Mouse (Mus musculus): ENCODE data around the gene Spesp1. TPM values are rescaled to one million over a fixed set of nuclear protein-coding genes. Genes with fewer than 3 reads are reported as not detected.

Gene Spesp1
- 0.07 TPM in 1 of 2 replicates, not detected in the other for polyA plus RNA-seq (2012; rRNA removed)

GRCm38 (mm10) chr9:62281991-62282390, at the start of gene Spesp1:
Gene Spesp1, minus strand, starts transcription at chr9:62282208.
- Histone ChIP-seq H3K4me3 (ENCODE audit: control insufficient read depth, insufficient read depth, low read length) (no peak within 1 kb of the TSS), H3K4me1 (replicated peaks; ENCODE audit: control insufficient read depth, insufficient read depth, low read length) (no peaks in the 10 kb centered on the region), H3K27me3 (ENCODE audit: control insufficient read depth, insufficient read depth, low read length) (no peaks in the 10 kb centered on the region), H3K36me3 (ENCODE audit: control insufficient read depth, insufficient read depth, low read length) (no peaks in the 10 kb centered on the region), H3K27ac (ENCODE audit: control insufficient read depth, insufficient read depth, low read length) (no peak within 1 kb of the TSS)
- no peak for TF ChIP-seq POLR2A (IDR thresholded peaks at IDR 0.05; ENCODE audit: control insufficient read depth, extremely low read depth, insufficient read depth, low read length, poor library complexity)
- TF ChIP-seq CTCF (IDR thresholded peaks at IDR 0.05; ENCODE audit: borderline replicate concordance, control insufficient read depth, extremely low read depth, insufficient read depth, low read length, poor library complexity), result no peak
- WGBS, result 94% methylated on average over 27 of the region's 27 CpGs
- no peak for DNase-seq

DNA sequence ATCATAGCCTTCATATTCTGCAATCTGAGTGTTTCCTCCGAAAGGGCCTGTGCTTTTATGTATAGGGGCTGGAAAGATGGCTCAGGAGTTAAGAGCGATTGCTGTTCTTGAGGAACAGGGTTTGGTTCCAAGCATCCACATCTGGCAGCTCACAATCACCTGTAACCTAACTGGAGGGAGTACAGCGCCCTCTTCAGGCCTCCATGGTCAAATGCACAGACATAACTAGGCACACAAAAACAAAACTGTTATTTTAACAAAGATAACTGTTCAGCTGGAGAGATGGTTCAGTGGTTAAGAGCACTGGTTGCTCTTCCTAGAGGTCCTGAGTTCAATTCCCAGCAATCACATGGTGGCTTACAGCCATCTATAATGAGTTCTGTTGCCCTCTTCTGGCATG, 44.0 kb upstream of the Spesp1 start:
- H3K27ac ChIP-seq (ENCODE audit: control insufficient read depth, insufficient read depth, low read length), result no peak overlapping the region
- H3K4me3 ChIP-seq (ENCODE audit: control insufficient read depth, insufficient read depth, low read length), result no peak overlapping the region
- H3K36me3 ChIP-seq (ENCODE audit: control insufficient read depth, insufficient read depth, low read length), result no peaks in the 10 kb centered on the region
- no peaks in the 10 kb centered on the region for H3K4me1 ChIP-seq (replicated peaks; ENCODE audit: control insufficient read depth, insufficient read depth, low read length)
- H3K27me3 ChIP-seq (ENCODE audit: control insufficient read depth, insufficient read depth, low read length), result no peaks in the 10 kb centered on the region
- TF ChIP-seq POLR2A (IDR thresholded peaks at IDR 0.05; ENCODE audit: control insufficient read depth, extremely low read depth, insufficient read depth, low read length, poor library complexity) (no peak), CTCF (IDR thresholded peaks at IDR 0.05; ENCODE audit: borderline replicate concordance, control insufficient read depth, extremely low read depth, insufficient read depth, low read length, poor library complexity) (no peak)
- 91% methylated on average over 3 of the region's 3 CpGs for WGBS
- no peak for DNase-seq

GRCm38 (mm10) chr9:62323816-62324215, 41.8 kb upstream of the Spesp1 start:
- H3K4me3 ChIP-seq (ENCODE audit: control insufficient read depth, insufficient read depth, low read length), result no peak overlapping the region
- H3K4me1 ChIP-seq (replicated peaks; ENCODE audit: control insufficient read depth, insufficient read depth, low read length), result no peaks in the 10 kb centered on the region
- 76% methylated on average over 1 of the region's 1 CpGs for WGBS
- DNase-seq, result no peak
- H3K27ac ChIP-seq (ENCODE audit: control insufficient read depth, insufficient read depth, low read length), result no peak overlapping the region
- TF ChIP-seq CTCF (IDR thresholded peaks at IDR 0.05; ENCODE audit: borderline replicate concordance, control insufficient read depth, extremely low read depth, insufficient read depth, low read length, poor library complexity), result no peak
- TF ChIP-seq POLR2A (IDR thresholded peaks at IDR 0.05; ENCODE audit: control insufficient read depth, extremely low read depth, insufficient read depth, low read length, poor library complexity), result no peak
- H3K36me3 ChIP-seq (ENCODE audit: control insufficient read depth, insufficient read depth, low read length), result no peaks in the 10 kb centered on the region
- no peaks in the 10 kb centered on the region for H3K27me3 ChIP-seq (ENCODE audit: control insufficient read depth, insufficient read depth, low read length)

GRCm38 (mm10) chr9:62318729-62319128, 36.7 kb upstream of the Spesp1 start:
- no peak for DNase-seq
- no peak overlapping the region for H3K27ac ChIP-seq (ENCODE audit: control insufficient read depth, insufficient read depth, low read length)
- H3K27me3 ChIP-seq (ENCODE audit: control insufficient read depth, insufficient read depth, low read length), result no peaks in the 10 kb centered on the region
- H3K4me1 ChIP-seq (replicated peaks; ENCODE audit: control insufficient read depth, insufficient read depth, low read length), result no peaks in the 10 kb centered on the region
- 70% methylated on average over 4 of the region's 4 CpGs for whole genome bisulfite sequencing
- TF ChIP-seq POLR2A (IDR thresholded peaks at IDR 0.05; ENCODE audit: control insufficient read depth, extremely low read depth, insufficient read depth, low read length, poor library complexity) (no peak), CTCF (IDR thresholded peaks at IDR 0.05; ENCODE audit: borderline replicate concordance, control insufficient read depth, extremely low read depth, insufficient read depth, low read length, poor library complexity) (no peak)
- no peaks in the 10 kb centered on the region for H3K36me3 ChIP-seq (ENCODE audit: control insufficient read depth, insufficient read depth, low read length)
- no peak overlapping the region for H3K4me3 ChIP-seq (ENCODE audit: control insufficient read depth, insufficient read depth, low read length)

DNA sequence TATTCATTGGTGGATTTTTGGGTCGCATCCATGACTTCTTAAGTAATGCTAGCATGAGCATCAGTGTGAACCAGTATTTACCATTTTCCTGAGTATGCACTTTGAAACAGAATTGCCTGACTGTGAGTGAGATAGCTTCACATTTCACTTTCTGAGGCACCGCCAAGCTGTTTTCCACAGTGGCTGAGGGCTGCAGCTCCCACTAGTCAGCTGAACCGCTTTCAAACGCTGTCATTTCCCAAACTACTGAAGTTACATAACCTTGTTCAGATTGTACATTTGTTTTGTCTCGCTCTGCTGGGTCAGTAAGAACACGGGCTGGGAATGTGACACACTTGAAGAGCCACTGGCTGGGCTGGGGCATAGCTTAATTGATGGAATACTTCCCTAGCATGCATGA, 33.5 kb upstream of the Spesp1 start:
- Histone ChIP-seq H3K4me3 (ENCODE audit: control insufficient read depth, insufficient read depth, low read length) (no peak overlapping the region), H3K27me3 (ENCODE audit: control insufficient read depth, insufficient read depth, low read length) (no peaks in the 10 kb centered on the region), H3K4me1 (replicated peaks; ENCODE audit: control insufficient read depth, insufficient read depth, low read length) (no peaks in the 10 kb centered on the region), H3K36me3 (ENCODE audit: control insufficient read depth, insufficient read depth, low read length) (no peaks in the 10 kb centered on the region), H3K27ac (ENCODE audit: control insufficient read depth, insufficient read depth, low read length) (no peak overlapping the region)
- DNase-seq, result no peak
- TF ChIP-seq CTCF (IDR thresholded peaks at IDR 0.05; ENCODE audit: borderline replicate concordance, control insufficient read depth, extremely low read depth, insufficient read depth, low read length, poor library complexity) (no peak), POLR2A (IDR thresholded peaks at IDR 0.05; ENCODE audit: control insufficient read depth, extremely low read depth, insufficient read depth, low read length, poor library complexity) (no peak)
- 91% methylated on average over 6 of the region's 6 CpGs for WGBS

DNA sequence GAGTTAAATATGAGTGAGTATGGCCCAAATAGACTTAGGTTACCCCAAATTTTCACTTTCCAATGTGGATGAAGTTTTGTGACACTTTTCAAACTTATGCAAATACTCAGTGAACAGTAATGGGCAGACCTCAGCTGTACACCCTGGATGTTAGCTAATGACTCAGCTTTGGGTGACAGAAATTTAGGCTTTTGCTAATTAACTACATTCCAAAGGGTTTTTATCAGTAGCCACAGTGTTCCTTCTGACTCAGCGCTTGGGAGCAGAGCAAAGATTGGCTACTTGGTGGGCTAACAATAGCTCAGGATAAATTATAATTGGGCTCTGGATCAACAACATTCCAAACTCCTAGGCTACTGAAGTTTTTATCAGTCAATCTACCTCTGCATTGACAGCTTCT, 14.9 kb upstream of the Spesp1 start:
- Histone ChIP-seq H3K4me1 (replicated peaks; ENCODE audit: control insufficient read depth, insufficient read depth, low read length) (no peaks in the 10 kb centered on the region), H3K27ac (ENCODE audit: control insufficient read depth, insufficient read depth, low read length) (no peak overlapping the region), H3K4me3 (ENCODE audit: control insufficient read depth, insufficient read depth, low read length) (no peak overlapping the region), H3K36me3 (ENCODE audit: control insufficient read depth, insufficient read depth, low read length) (no peaks in the 10 kb centered on the region), H3K27me3 (ENCODE audit: control insufficient read depth, insufficient read depth, low read length) (no peaks in the 10 kb centered on the region)
- no peak for DNase-seq
- WGBS, result 95% methylated on average over 1 of the region's 1 CpGs
- TF ChIP-seq CTCF (IDR thresholded peaks at IDR 0.05; ENCODE audit: borderline replicate concordance, control insufficient read depth, extremely low read depth, insufficient read depth, low read length, poor library complexity) (no peak), POLR2A (IDR thresholded peaks at IDR 0.05; ENCODE audit: control insufficient read depth, extremely low read depth, insufficient read depth, low read length, poor library complexity) (no peak)
